Mouse (Mus musculus) thymus, postnatal 25 days (tissue): Measurements from ENCODE around the gene Vipr1.
"Not testable (repeated sequence)": the region's sequence is repeated elsewhere in the genome, so short reads cannot be mapped to it uniquely, and the experiment has no call there.

ENCODE experiments used
- DNase-seq: peaks from one replicate; pipeline ENCODE4 v3.0.0; 2022

The Vipr1 gene

GRCm38 (mm10) chr9:121642401-121643181 lies at the start of gene Vipr1:
Vipr1 (plus strand) TSS chr9:121642716.
- peak; percentile 92 for DNase-seq

- no peak for DNase-seq
These were observed 49.5 kb upstream of the Vipr1 start for GRCm38 (mm10) chr9:121592948-121593550.

DNA sequence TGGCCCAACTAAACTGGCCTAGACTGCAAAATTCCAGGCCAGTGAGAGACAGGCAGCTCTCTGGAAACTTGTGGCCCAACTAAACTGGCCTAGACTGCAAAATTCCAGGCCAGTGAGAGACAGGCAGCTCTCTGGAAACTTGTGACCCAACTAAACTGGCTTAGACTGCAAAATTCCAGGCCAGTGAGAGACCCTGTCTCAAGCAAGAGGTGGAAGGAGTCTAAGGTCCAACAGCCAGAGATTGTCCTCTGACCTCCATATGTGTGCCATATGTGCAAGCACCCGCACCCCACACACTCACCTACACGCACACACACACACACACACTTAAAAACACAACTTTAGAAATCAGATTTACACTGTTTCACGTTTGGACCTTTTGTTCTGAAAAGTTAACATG lies 48.7 kb upstream of the Vipr1 start:
- not testable (repeated sequence) for DNase-seq

DNA sequence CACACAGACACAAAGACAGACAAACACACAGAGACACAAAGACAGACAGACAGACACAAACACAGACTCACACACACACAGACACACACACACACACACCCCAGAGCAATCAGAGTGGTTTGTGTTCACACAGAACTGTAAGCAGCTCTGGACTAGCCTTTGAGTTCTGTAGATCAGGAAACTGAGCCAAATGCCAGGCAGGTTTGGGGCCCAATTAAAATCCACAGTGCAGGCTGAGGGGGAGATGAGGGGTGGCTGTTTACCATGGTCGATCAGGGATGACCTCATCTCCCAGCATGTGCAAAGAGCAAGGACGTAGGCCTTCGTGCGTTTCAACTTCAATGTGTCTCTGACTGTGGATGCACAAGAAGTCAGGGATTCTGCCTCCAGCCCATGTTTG lies 47.7 kb upstream of the Vipr1 start:
- DNase-seq: no peak

DNA sequence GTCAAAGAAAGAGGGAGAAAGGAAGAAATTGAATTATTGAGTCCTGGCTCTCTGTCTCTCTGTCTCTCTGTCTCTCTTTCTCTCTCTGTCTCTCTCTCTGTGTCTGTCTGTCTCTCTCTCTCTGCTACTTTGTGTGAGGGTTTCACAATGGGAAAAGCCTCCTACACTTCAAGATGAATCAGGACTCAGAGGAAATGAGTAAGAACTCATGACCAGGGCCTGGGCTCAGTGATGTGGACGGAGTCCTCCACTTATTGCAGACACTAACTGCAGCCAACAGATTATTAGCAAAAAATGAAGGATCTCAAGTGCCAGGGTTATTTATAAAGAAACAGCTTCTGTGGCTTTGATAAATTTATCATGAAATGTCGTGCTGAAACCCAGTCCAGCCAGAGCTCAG lies 44.4 kb upstream of the Vipr1 start:
- no peak for DNase-seq

DNA sequence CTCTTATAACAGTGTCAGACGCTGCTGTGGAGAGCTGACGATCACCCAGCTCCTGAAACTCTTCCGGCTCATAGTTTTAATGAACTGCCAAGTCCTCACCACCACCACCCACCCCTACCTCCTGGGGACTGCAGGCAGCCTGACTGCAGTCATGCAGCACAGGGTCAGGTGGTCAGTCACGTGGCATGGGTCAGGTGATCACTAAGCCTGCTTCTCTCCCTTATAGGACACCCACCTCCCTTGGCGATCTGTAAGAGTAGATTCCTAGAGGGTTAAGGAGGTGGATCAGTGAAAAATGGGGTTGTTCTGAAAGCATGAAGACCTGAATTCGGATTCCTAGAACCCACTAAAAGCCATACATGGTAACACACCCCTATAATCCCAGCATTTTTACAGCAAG lies 43.0 kb upstream of the Vipr1 start:
- no peak for DNase-seq

- no peak for DNase-seq
These were observed 42.2 kb upstream of the Vipr1 start for GRCm38 (mm10) chr9:121600201-121600860.

- no peak for DNase-seq
These were observed 41.6 kb upstream of the Vipr1 start for GRCm38 (mm10) chr9:121600861-121601427.

DNA sequence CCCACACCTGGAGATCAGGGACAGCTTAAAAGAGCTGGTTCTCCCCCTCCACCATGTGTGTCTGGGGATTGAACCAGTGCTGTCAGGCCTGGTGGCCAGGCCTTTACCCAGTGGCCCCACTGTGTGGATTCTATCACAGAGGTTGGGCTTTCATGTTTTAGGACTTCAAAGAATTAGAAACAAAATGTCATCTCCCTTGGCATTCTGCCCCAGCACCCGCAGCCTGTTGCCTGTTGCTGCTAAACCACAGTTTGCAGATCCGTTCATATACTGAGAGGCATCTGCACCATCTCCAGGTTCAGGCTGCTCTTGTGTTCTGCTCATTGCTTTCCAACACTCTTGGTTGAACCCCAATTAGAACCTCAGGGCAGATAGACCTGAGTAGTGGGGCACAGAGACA lies 40.1 kb upstream of the Vipr1 start:
- DNase-seq: peak; percentile 16

DNA sequence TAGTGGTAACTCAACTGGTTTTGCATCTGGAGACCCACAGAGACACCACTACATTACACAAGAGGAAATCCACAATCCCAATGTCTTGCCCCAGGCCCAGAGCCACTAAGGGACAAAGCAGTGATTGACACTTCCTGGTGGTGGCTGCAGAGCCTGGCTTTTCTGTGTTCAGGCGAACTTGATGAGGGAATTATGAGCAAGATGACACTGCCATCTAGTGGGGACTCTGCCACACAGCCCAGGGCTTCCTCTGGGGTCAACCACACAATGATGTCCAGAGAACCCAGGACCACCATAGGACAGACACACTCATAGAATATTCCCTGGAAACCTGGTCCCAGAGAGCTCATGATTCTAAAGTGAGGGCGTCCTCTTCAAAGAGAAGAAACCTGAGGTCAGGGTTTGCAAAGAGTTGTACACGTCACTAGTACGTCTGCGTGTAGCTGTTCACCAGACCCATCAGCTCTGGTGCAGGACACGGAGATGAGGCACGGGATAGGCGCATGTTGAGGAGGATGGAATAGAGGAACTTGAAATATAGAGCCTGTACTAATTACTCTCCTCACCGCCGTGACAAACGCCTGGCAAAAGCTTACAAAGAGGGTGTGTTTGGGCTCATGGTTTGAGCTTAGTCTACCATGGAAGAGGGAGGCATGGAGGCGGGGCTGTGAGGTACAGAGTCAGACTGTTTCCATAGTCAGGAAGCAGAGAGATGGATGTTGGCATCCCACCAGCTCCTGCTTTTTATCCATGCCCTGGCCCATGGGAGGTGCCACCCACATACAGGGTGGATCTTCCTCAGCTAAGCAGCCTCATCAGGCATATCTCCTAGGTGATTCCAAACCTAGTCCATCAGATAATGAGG lies 36.9 kb upstream of the Vipr1 start:
- peak; percentile 63 for DNase-seq

DNA sequence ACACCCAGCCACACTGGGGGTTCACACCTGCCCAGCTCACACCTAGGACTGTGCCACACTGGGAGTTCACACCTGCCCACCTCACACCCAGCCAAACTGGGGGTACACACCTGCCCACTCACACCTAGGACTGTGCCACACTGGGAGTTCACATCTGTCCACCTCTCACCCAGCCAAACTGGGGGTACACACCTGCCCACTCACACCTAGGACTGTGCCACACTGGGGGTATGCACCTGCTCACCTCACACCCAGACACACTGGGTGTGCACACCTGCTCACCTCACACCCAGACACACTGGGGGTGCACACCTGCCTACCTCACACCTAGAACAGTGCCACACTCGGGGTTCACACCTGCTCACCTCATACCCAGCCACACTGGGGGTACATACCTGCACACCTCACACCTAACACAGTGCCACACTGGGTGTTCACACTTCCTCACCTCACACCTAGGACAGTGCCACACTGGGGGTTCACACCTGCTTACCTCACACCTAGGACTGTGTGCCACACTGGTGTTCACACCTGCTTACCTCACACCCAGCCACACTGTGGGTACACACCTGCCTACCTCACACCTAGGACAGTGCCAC lies 35.9 kb upstream of the Vipr1 start:
- no peak for DNase-seq

DNA sequence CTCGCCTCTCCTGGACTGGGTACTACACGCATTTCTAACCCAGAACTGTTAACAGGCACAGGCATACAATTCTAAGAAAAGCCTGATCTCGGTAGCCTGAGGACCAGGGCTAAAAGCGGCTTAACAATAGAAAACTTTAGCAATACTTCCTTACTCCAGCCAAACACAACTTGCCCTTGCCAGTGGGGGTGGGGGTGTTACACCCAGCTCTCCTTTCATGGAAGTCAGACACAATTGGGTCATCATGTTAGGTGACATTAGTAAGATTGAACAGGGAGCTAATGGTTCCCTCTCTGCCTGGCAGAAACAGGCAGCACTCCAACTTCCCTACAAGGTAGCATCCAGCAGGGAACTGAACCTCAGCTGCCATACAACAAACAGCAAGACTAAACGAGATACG lies 33.1 kb upstream of the Vipr1 start:
- no peak for DNase-seq

DNA sequence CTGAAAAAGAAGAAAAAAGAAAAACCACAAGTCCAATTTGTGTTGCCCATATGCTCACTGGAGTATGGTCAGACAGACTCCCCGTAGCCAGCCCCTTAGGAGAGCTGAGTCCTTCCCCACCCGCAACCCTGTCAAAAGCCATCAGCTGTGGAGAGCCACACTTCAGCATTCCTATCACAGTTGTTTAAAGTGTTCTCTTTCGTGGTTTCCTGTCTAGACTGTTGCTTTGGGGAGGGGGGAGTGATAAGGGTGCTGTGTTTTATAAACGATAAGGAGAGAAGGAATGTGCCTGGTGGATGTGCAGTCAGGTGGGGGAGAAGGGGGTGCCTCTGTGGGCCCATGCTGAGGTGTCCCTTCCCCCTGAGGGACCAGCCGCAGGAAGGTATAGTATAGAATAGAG lies 29.3 kb upstream of the Vipr1 start:
- DNase-seq: no peak

DNA sequence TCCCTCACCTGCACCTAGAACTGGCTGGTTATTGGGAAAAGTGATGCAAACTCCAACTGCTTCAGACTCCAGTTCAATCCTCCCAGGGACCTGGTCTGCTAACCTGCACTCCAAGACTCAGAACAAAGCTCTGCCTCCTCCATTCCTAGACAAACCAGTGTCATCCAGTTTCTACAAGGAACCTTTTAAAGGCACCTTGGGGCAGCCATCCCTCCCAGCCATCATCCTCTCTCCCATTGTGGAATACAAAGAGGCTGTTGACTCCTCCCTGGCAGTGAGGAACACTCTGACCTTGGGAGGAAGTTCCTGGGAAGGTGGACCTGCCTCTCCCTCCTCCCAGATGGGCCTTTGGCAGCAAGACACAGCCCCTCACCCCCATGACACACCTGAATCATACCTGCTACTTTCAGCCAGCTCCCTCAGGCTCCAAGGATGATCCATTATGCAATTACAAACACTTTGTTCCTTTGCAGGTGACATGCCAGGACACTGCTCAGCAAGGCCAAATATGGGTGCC lies 28.2 kb upstream of the Vipr1 start:
- DNase-seq: no peak

DNA sequence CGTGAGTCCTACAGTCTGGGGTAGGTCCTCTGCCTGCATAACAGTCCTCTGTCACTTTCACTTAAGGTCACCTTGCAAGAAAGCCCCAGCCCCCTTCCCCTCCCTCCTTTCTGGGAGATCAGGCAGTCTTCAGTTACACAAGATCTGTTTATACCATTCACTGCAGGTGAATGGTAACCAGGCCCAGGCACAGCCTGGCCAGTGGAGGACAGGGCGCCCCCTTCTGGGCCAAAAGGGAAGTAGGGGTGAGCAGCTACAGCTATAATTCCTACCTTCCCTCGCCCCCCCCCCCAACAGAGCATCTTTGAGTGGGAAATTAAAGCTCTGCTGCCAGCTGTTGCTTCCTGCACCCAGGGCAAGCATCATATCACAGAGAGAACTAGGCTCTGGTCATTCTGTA lies 26.0 kb upstream of the Vipr1 start:
- DNase-seq: peak; percentile 46

- no peak for DNase-seq
These were observed 23.1 kb upstream of the Vipr1 start for GRCm38 (mm10) chr9:121619441-121619840.

DNA sequence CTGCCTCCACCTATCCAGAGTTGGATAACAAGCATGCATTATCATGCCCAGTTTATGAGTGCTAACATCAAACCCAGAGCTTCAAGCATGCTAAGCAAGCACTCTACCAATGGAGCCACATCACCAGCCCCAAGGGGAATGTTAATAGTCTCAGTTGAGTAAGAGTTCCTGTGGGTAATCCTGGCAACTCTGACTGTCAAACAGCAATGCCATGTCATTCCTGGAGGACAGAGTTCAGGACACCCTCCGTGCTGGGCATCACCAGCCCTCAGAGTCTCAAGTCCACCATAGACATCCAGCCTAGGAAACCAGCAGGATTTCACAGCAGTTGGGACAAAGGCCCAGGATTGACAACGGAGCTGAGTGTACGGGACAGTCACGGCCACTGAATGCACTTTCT lies 19.3 kb upstream of the Vipr1 start:
- DNase-seq: no peak

DNA sequence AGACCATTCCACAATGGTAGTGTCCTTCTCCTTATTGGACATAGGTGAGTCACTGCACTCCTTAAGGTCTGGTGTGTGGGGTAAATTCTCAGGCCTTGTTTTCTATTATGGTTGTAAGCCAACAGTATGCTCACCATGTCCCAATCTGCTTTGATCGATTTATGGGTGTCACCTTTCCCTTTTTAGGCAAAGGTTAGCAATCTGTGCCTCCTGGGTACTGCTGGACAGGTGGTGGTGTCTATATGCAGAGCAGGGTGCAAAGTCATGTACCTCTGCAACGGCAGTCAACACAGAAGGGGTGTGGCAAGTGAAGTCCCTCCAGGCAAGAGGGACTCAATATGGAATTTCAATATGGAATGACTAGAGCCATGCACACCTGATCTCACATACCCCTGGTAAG lies 17.6 kb upstream of the Vipr1 start:
- no peak for DNase-seq

DNA sequence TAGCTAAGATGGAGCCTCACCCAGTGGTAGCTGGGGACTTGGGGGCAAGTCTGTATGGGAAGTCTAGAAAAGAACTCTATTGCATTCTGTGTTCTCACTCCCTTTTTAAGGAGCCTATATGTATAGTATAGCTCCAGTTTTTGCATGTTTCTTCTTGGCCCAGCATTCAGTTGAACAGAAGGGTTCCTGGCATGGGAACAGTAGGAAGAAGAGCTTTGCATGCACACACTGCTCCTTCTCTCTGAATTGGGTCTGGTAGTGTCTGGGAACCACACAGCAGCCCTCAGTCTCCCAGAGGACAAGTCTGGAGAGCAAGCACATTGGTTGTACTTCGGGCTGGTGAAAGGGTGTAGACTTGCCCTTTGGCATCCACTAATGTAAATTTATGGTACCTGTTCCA lies 11.9 kb upstream of the Vipr1 start:
- no peak for DNase-seq

DNA sequence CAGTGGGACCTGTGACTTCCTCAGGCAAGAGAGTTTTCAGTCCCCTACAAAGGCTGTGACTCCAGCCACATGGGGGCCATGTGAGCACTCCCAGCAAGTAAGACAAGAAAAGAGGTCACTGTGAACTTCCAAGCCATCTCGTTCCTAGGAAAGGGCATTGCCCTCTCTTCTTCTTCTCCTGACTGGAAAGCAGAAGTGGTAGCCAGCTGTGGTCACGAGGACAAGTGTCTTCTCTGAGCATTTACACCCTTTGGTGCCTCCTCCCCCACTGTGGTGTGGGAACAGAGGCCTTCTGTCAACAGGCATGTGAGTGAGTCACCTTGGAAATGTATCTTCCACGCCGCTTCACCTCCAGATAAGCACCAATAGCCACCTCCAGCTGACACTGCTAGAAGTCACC lies 10.6 kb upstream of the Vipr1 start:
- DNase-seq: no peak

- no peak for DNase-seq
These were observed 9.6 kb upstream of the Vipr1 start for GRCm38 (mm10) chr9:121632891-121633290.

GRCm38 (mm10) chr9:121633306-121633705 lies 9.2 kb upstream of the Vipr1 start:
- DNase-seq: no peak
